ENCODE assay signal across 24 mouse cellular contexts in the genomic region with DNA sequence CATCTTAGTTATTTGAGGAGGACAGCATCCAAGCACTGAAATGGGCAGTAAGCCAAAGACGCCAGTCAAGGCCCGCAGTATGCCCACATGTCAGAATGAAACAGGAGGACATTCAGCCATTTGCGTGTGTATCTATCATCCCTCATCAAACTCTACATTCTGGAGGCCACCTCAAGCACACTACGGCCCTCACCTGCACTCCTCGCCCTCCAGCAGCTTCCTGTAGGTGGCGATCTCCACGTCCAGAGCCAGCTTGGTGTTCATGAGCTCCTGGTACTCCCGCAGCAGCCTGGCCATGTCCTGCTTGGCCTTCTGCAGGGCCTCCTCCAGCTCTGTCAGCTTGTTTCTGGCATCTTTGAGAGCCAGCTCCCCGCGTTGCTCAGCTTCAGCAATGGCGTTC. TPM values are rescaled to one million over a fixed set of nuclear protein-coding genes. Genes with fewer than 3 reads are reported as not detected.
DNase-seq lines count a peak whose midpoint lies in the region; ATAC-seq and TF ChIP-seq lines count a peak whose summit lies in the region.
"Had no signal": no experiment of that assay in that cellular context is flagged by ENCODE, and none has a peak within 500 bp of the region (broad histone marks: within the 10 kb centered on the region; RNA-seq: fewer than 3 reads in every experiment).

No protein-coding gene starts in this region.

- no peaks in the 10 kb centered on the region for H3K27me3 ChIP-seq in intestine, postnatal 0 days (replicated peaks; ENCODE audit: control insufficient read depth, insufficient read depth, low read length)
- H3K27me3 ChIP-seq in intestine, embryonic 15.5 days (replicated peaks), result no peaks in the 10 kb centered on the region
- H3K27me3 ChIP-seq in ES-Bruce4 (ENCODE audit: control insufficient read depth, insufficient read depth, low read length, poor library complexity, severe bottlenecking), result no peaks in the 10 kb centered on the region
- H3K27me3 ChIP-seq: forebrain, embryonic 13.5 days; lung, embryonic 15.5 days had no signal

- 63% methylated on average over 11 of the region's 11 CpGs for WGBS in intestine, postnatal 0 days
- 62% methylated on average over 11 of the region's 11 CpGs for WGBS in intestine, embryonic 15.5 days
- 66% methylated on average over 11 of the region's 11 CpGs for WGBS in lung, adult 2 months

- no peak for ATAC-seq in intestine, postnatal 0 days
- ATAC-seq in intestine, embryonic 15.5 days, result no peak
- ATAC-seq: forebrain, embryonic 13.5 days; hindbrain, embryonic 16.5 days had no signal

- no peaks in the 10 kb centered on the region for H3K36me3 ChIP-seq in intestine, postnatal 0 days (ENCODE audit: control insufficient read depth, insufficient read depth)
- H3K36me3 ChIP-seq in intestine, embryonic 15.5 days, result no peaks in the 10 kb centered on the region
- H3K36me3 ChIP-seq in ES-Bruce4 (ENCODE audit: control insufficient read depth, insufficient read depth, low read length, poor library complexity, severe bottlenecking), result no peaks in the 10 kb centered on the region
- H3K36me3 ChIP-seq: lung, embryonic 15.5 days had no signal

- H3K4me1 ChIP-seq in intestine, postnatal 0 days (replicated peaks; ENCODE audit: control insufficient read depth, insufficient read depth, low read length), result no peaks in the 10 kb centered on the region
- H3K4me1 ChIP-seq in intestine, embryonic 15.5 days (replicated peaks), result no peaks in the 10 kb centered on the region
- no peaks in the 10 kb centered on the region for H3K4me1 ChIP-seq in lung, adult 2 months (ENCODE audit: control insufficient read depth, insufficient read depth, low read length)
- H3K4me1 ChIP-seq in ES-Bruce4 (ENCODE audit: control insufficient read depth, insufficient read depth, low read length), result no peaks in the 10 kb centered on the region
- H3K4me1 ChIP-seq: forebrain, embryonic 13.5 days; lung, embryonic 15.5 days had no signal

- TF ChIP-seq EP300 in ES-Bruce4 (IDR thresholded peaks at IDR 0.05; ENCODE audit: insufficient read depth, low read depth, low read length), result no peak

- H3K27ac ChIP-seq in intestine, postnatal 0 days (ENCODE audit: low read depth, low read length), result no peak overlapping the region
- H3K27ac ChIP-seq in intestine, embryonic 15.5 days, result no peak overlapping the region
- H3K27ac ChIP-seq in ES-Bruce4 (ENCODE audit: insufficient read depth, low read length), result no peak overlapping the region
- H3K27ac ChIP-seq: forebrain, embryonic 13.5 days; lung, embryonic 15.5 days had no signal

- H3K4me2 ChIP-seq in intestine, postnatal 0 days (replicated peaks; ENCODE audit: low read depth), result no peak overlapping the region
- H3K4me2 ChIP-seq in intestine, embryonic 15.5 days (replicated peaks), result no peak overlapping the region
- H3K4me2 ChIP-seq: forebrain, embryonic 13.5 days; lung, embryonic 15.5 days had no signal

- no peak overlapping the region for H3K9ac ChIP-seq in intestine, postnatal 0 days (ENCODE audit: low read depth, low read length)
- H3K9ac ChIP-seq in intestine, embryonic 15.5 days, result no peak overlapping the region
- no peak overlapping the region for H3K9ac ChIP-seq in ES-Bruce4 (ENCODE audit: low read depth, poor library complexity, severe bottlenecking)
- H3K9ac ChIP-seq: forebrain, embryonic 13.5 days; lung, embryonic 15.5 days had no signal

- no peaks in the 10 kb centered on the region for H3K9me3 ChIP-seq in intestine, postnatal 0 days (ENCODE audit: control insufficient read depth)
- no peaks in the 10 kb centered on the region for H3K9me3 ChIP-seq in intestine, embryonic 15.5 days
- H3K9me3 ChIP-seq in ES-Bruce4 (replicated peaks; ENCODE audit: control insufficient read depth, insufficient read depth, low read length, poor library complexity, severe bottlenecking), result no peaks in the 10 kb centered on the region
- H3K9me3 ChIP-seq: forebrain, embryonic 13.5 days; lung, embryonic 15.5 days had no signal

- peak; percentile 38 for TF ChIP-seq CTCF in intestine, postnatal 0 days (IDR thresholded peaks at IDR 0.05; ENCODE audit: low read depth)
- TF ChIP-seq CTCF in lung, adult 2 months (IDR thresholded peaks at IDR 0.05; ENCODE audit: insufficient read depth, low read length), result no peak
- TF ChIP-seq CTCF in ES-Bruce4 (IDR thresholded peaks at IDR 0.05; ENCODE audit: low read depth, low read length), result peak; percentile 42

- H3K4me3 ChIP-seq in intestine, postnatal 0 days (ENCODE audit: low read depth, low read length), result no peak overlapping the region
- H3K4me3 ChIP-seq in intestine, embryonic 15.5 days (replicated peaks), result no peak overlapping the region
- no peak overlapping the region for H3K4me3 ChIP-seq in lung, adult 2 months (replicated peaks; ENCODE audit: extremely low read depth, low read depth, low read length)
- no peak overlapping the region for H3K4me3 ChIP-seq in ES-Bruce4 (ENCODE audit: low read depth, low read length)
- H3K4me3 ChIP-seq: forebrain, embryonic 13.5 days; lung, embryonic 15.5 days had no signal

- TF ChIP-seq POLR2A in lung, adult 2 months (IDR thresholded peaks at IDR 0.05; ENCODE audit: borderline replicate concordance, extremely low read depth, low read depth, low read length), result no peak
- no peak for TF ChIP-seq POLR2A in ES-Bruce4 (IDR thresholded peaks at IDR 0.05; ENCODE audit: insufficient read depth, low read length)

- peak; percentile 14 for DNase-seq in lung, postnatal 36 days
- no peak for DNase-seq in lung, adult 2 months
- peak; percentile 25 for DNase-seq in ZHBTc4 (ENCODE audit: low read depth, low spot score)
- no peak for DNase-seq in layer of hippocampus, postnatal 14 days (ENCODE audit: low spot score in 2 of 2)
- no peak for DNase-seq in layer of hippocampus, adult 11-12 months (ENCODE audit: low spot score)
- DNase-seq: adrenal gland, postnatal 36 days; heart, adult 18-20 months; heart, postnatal 10 days; kidney, postnatal 10 days; left cerebral cortex, postnatal 4 days; midbrain, embryonic 14.5 days; thymus, postnatal 36 days had no signal

RNA-seq across cellular contexts. Expression of a gene that starts 4.0 kb away (rescaled TPM):
- polyA plus RNA-seq in intestine, postnatal 0 days (2015; fragmentation: Nextera tagmentation; extraction: Ambion mirVana), result 0.08 TPM in 1 of 2 replicates, not detected in the other
- polyA plus RNA-seq in intestine, embryonic 15.5 days (2015; fragmentation: Nextera tagmentation; extraction: Ambion mirVana), result 0.25 and 0.87 TPM in 2 replicates
- polyA plus RNA-seq in lung, adult 2 months (2012; rRNA removed), result 0.79 and 103 TPM in 2 replicates
- not detected in 2 replicates for polyA plus RNA-seq in ES-Bruce4 (2011; ENCODE audit: insufficient read depth, insufficient read length, low read depth, missing spikeins)
- total RNA-seq in layer of hippocampus, postnatal 14 days (2021), result under 1 TPM; 0.33 to 0.48 TPM
- total RNA-seq: adrenal gland, postnatal 36 days; heart, postnatal 10 days; left cerebral cortex, postnatal 4 days had no signal
- polyA plus RNA-seq: midbrain, embryonic 14.5 days had no signal

RNA-seq across cellular contexts. Expression of a gene that starts 14.6 kb away (rescaled TPM):
- 0.25 TPM in 2 replicates for polyA plus RNA-seq in intestine, postnatal 0 days (2015; fragmentation: Nextera tagmentation; extraction: Ambion mirVana)
- polyA plus RNA-seq in intestine, embryonic 15.5 days (2015; fragmentation: Nextera tagmentation; extraction: Ambion mirVana), result 0.32 and 0.64 TPM in 2 replicates
- polyA plus RNA-seq in lung, adult 2 months (2012; rRNA removed), result 7.3 TPM in 1 of 2 replicates, not detected in the other
- not detected in 2 replicates for polyA plus RNA-seq in ES-Bruce4 (2011; ENCODE audit: insufficient read depth, insufficient read length, low read depth, missing spikeins)
- not detected for total RNA-seq in layer of hippocampus, postnatal 14 days (2021)
- total RNA-seq: adrenal gland, postnatal 36 days; gastrocnemius, adult 18-20 months; heart, adult 18-20 months; heart, postnatal 10 days; layer of hippocampus, postnatal 25 days; left cerebral cortex, postnatal 4 days had no signal
- polyA plus RNA-seq: forebrain, embryonic 13.5 days; midbrain, embryonic 14.5 days had no signal

RNA-seq across cellular contexts. Expression of a gene that starts 28.6 kb away (rescaled TPM):
- 0.34 TPM in 1 of 2 replicates, not detected in the other for polyA plus RNA-seq in intestine, postnatal 0 days (2015; fragmentation: Nextera tagmentation; extraction: Ambion mirVana)
- not detected in 2 replicates for polyA plus RNA-seq in intestine, embryonic 15.5 days (2015; fragmentation: Nextera tagmentation; extraction: Ambion mirVana)
- polyA plus RNA-seq in lung, adult 2 months (2012; rRNA removed), result 1.5 TPM in 1 of 2 replicates, not detected in the other
- polyA plus RNA-seq in ES-Bruce4 (2011; ENCODE audit: insufficient read depth, insufficient read length, low read depth, missing spikeins), result not detected in 2 replicates
- not detected for total RNA-seq in layer of hippocampus, postnatal 14 days (2021)
- total RNA-seq: adrenal gland, postnatal 36 days; ES-E14; gastrocnemius, adult 18-20 months; heart, adult 18-20 months; layer of hippocampus, postnatal 25 days; left cerebral cortex, postnatal 4 days had no signal
- polyA plus RNA-seq: embryonic facial prominence, embryonic 11.5 days; forebrain, embryonic 13.5 days; hindbrain, embryonic 16.5 days; lung, embryonic 15.5 days; midbrain, embryonic 14.5 days; neural tube, embryonic 11.5 days; stomach, embryonic 14.5 days had no signal

RNA-seq across cellular contexts. Expression of a gene that starts 34.2 kb away (rescaled TPM):
- polyA plus RNA-seq in intestine, postnatal 0 days (2015; fragmentation: Nextera tagmentation; extraction: Ambion mirVana), result not detected in 2 replicates
- polyA plus RNA-seq in intestine, embryonic 15.5 days (2015; fragmentation: Nextera tagmentation; extraction: Ambion mirVana), result not detected in 2 replicates
- polyA plus RNA-seq in lung, adult 2 months (2012; rRNA removed), result not detected in 2 replicates
- not detected in 2 replicates for polyA plus RNA-seq in ES-Bruce4 (2011; ENCODE audit: insufficient read depth, insufficient read length, low read depth, missing spikeins)
- not detected for total RNA-seq in layer of hippocampus, postnatal 14 days (2021)
- total RNA-seq: adrenal gland, postnatal 36 days; ES-E14; heart, adult 18-20 months; heart, postnatal 10 days; layer of hippocampus, postnatal 25 days; left cerebral cortex, postnatal 4 days had no signal
- polyA plus RNA-seq: embryonic facial prominence, embryonic 11.5 days; forebrain, embryonic 13.5 days; lung, embryonic 15.5 days; neural tube, embryonic 11.5 days; stomach, embryonic 14.5 days had no signal

Comparison
In these comparisons a context has a peak if more than half of its experiments do, and no peak if none do; other contexts are left out.
1. DNase-seq: peak in lung, postnatal 36 days (single experiment) and ZHBTc4 (single experiment); none in lung, adult 2 months (single experiment), layer of hippocampus, postnatal 14 days (0 of 2) and layer of hippocampus, adult 11-12 months (single experiment).